Mouse (Mus musculus): Measurements from ENCODE around the gene Grik4.
A peak's percentile ranks its signal among the peaks of the same experiment; 100 is the strongest.
"Not testable (repeated sequence)": the region's sequence is repeated elsewhere in the genome, so short reads cannot be mapped to it uniquely, and the experiment has no call there.

The Grik4 gene

DNA sequence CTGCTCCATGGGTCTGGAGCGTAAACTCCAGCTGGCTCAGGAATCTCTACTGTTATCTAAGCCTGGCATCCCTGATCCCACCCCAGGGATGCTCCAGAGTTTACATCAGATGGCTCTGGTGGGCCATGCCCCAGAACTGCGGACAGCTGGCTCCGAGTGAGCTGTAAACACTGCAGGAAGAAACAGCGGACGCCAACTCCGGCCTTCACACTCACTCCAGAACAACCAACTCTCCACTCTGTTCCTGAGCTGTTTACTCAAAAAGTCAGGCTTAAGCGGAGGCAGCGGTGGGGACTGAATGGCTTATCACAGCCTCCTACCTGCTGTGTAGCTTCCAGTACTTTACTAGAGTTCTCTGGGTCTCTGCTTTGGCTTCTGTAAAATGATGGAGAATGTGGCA is 150.7 kb downstream of the Grik4 start:
- no peak for DNase-seq

DNA sequence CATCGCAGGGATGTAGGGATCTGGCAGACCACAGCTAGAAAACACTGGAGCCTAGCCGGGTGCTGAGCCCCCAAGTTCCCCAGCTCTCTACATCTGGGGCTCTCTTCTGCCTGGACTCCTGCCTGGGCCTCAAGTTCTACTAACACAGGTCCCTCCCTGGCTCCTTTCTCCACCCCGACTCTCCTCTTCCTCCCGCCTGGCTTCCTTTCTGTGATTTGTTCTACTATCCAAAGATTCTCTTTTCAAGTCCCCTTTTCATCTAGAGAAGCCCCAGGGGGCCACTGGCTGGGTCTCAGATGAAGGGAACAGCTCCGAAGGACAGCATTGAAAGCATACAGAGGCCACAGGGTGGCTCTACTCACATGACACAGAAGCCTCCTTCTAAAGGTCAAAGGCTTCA is 151.9 kb downstream of the Grik4 start:
- DNase-seq: no peak

DNA sequence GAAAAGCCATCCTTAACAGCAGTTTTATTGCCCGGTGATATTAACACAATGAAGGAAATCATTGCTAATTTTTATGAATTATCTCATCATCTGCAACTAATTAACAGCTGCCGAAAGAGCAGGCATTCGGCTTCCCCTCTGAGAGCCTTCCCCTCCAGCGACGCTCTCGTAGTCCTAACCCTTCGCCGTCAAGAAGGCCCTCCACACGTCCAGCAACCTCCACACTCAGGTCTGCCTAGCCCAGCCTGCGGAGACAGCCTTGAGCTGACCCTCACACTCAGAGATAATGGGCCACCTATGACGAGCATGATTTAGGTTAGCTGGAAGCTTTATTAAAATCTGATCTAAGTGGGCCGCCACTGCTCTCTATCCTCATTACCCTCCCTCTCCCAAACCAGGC is 152.5 kb downstream of the Grik4 start:
- no peak for DNase-seq

- no peak for DNase-seq
Measured at GRCm38 (mm10) chr9:42791346-42791745, 152.9 kb downstream of the Grik4 start.

- no peak for DNase-seq
Measured at GRCm38 (mm10) chr9:42788471-42788870, 155.8 kb downstream of the Grik4 start.

GRCm38 (mm10) chr9:42786882-42787281 is 157.4 kb downstream of the Grik4 start:
- DNase-seq: no peak

- DNase-seq: no peak
Measured at GRCm38 (mm10) chr9:42786286-42786685, 158.0 kb downstream of the Grik4 start.

- no peak for DNase-seq
Measured at GRCm38 (mm10) chr9:42785173-42785830, 159.0 kb downstream of the Grik4 start.

GRCm38 (mm10) chr9:42783248-42783903 is 160.9 kb downstream of the Grik4 start:
- no peak for DNase-seq

DNA sequence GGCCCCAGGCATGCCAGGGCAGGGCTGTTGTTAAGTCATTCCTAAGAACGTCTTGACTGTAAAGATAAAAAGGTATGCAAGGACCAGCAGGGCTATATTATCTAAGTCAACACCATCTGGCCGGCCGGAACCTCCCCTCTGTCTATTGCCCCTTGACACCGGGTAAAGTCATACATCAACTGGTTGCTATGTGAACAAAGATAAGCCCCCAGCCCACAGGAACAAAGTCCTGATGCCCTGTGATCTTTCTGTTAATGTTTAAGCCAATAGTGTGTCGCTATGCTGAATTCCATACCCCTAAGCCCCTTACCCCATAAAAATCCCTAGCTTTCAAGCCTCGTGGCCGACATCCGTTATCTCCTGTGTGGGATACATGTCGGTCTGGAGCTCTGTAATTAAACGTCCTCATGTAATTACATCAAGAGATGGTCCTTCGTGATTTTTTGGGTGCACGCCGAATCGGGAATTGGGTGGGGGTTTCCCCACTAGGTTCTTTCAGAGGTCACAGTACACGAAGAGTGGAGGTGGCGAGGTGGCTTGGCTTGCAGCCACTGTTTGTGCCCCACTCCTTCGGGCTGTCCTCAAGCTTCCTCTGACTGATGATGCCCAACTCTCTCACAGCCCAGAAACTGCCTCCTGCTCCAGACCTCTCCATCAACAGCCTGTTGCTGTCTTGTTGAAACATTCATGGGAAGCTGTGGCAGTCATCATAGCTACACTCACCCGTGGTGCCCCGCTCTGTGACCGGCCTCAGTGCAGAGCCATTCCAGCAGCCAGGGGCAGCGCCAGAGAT is 165.6 kb downstream of the Grik4 start:
- DNase-seq: not testable (repeated sequence)

DNA sequence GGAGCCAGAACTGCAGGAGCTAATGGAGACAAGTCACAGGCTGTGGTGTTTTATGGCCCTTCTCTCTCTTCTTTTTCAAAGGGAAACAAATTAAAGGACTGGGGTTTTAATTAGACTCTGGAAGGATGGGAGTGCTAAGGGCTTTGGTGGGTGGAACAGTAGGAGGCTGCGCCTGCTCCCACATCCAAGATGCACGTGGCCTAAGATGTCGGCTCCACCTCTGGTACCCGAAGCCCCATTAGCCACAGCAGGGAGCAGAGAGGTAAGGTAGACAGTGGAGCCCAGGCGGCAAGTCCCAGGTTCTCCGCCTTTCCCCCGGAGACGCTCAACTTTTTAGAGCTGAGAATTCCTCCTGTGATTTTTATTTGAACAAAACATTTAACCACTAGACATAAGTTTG is 166.4 kb downstream of the Grik4 start:
- DNase-seq: no peak

GRCm38 (mm10) chr9:42776804-42777203 is 167.5 kb downstream of the Grik4 start:
- no peak for DNase-seq

DNA sequence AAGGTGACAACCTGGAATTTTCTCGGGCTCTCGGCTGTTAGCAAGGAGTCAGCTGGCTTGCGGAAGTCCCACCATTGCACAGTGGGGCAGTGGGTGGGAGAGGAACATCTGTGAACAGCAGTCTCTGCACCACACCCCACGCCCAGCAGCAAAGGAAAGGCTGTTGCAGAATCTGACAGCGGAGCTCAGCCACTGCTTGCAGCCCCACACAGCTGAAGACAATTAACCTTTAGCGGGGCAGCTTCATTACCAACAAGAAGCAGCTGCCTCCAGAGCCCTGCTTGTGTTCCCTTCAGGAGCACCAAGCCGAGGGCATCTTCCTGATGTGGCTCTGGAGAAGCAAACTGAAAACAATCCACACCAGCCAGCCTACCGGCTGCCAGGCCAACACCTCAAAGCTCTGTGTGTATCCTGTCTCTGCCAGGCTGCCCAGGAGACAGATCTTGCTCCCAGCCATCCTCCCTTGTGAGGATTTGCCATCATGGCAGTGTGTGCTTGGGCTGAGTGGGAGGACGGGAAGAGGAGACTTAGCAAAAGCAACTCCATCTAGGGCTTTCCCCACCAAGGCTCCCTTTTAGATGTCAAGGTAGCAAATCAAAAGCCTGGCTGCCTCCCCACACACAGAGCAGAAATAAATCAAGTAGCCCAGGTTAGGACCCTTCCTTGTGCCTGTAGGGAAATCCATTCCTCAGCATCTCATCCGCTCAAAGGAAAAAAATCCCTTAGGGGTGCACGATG is 179.3 kb downstream of the Grik4 start:
- DNase-seq: no peak

- no peak for DNase-seq
Measured at GRCm38 (mm10) chr9:42758682-42759205, 185.5 kb downstream of the Grik4 start.

DNA sequence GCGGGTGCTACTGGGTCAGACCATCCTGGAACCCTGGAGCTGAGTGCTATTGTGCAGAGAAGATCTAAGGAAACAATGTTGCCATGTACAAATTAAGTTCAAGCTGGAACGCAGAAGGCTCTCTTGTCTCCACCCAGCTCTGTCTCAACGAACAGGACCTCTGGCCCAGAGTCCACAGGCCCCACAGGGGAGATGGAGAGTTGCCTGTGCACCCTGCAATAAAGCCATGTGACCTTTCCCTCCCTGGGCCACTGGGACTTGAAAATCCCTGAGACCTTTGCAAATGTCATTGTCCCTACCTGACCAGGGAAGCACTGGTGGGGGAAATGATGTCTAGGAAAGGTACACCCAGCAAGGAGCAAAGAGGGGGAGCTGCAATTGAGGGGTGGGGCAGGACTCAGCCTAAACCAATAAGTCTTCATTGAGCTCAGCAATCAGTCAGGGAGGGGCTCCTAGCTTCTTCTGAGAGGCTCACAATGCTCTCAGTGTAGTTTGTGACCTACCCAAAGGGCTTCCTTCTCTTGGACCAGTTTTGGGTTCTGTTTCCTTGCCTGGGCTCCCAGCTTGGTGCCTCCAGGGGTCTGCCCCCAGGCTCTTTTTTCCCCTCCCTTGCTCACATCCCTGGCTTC is 187.2 kb downstream of the Grik4 start:
- no peak for DNase-seq

- no peak for DNase-seq
Measured at GRCm38 (mm10) chr9:42754699-42755098, 189.6 kb downstream of the Grik4 start.

- no peak for DNase-seq
Measured at GRCm38 (mm10) chr9:42751160-42751559, 193.1 kb downstream of the Grik4 start.

- no peak for DNase-seq
Measured at GRCm38 (mm10) chr9:42750176-42750575, 194.1 kb downstream of the Grik4 start.

DNA sequence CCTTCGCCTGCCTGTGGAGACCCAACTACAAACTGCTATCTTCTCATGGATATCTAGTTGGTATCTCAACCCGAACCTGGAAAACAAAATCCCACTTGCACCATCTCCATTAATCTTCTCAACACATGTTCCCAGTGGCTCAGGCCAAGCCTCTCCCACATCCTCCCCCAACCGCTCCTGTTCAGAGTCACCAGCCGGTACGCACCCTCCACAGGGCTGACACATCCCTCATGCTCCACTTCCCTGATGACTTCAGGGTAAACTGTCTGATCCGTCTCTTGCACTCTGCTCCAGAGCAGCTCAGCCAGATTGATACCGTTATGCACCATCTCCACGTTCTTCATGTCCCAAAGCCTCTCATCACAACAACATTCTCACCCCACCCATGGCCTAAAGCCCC is 198.3 kb downstream of the Grik4 start:
- DNase-seq: peak; percentile 38

GRCm38 (mm10) chr9:42742385-42742784 is 201.9 kb downstream of the Grik4 start:
- no peak for DNase-seq

- DNase-seq: no peak
Measured at GRCm38 (mm10) chr9:42736697-42737335, 207.5 kb downstream of the Grik4 start.

DNA sequence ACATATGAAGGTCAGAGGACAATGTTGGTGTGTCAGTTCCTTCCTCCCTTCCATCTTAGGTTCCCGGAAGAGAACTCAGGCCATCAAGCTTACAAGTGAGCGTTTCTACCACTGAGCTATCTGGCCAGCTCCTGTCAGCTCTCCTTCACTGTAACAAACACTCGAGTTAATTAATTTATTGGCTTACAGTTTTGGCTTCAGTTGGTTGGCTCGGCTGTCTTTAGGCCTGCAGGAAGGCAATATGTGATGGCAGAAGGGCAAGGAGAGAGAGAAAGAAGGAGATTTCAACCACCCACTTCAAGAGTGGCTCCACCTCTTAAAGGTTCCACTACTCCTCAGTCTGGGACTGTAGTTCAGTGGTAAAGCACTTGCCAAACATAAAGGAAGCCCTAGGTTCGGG is 209.2 kb downstream of the Grik4 start:
- DNase-seq: no peak
